Mouse (Mus musculus): ENCODE results near the gene Dlgap4. TPM values are rescaled to one million over a fixed set of nuclear protein-coding genes. Genes with fewer than 3 reads are reported as not detected.

The Dlgap4 gene
- total and polyA plus RNA-seq, 3 experiments: 10.4 to 39.6 TPM; not detected in 1

- Histone ChIP-seq H3K79me2 (ENCODE audit: control insufficient read depth, insufficient read depth, low read length, poor library complexity) (no peaks in the 10 kb centered on the region), H3K9ac (ENCODE audit: control insufficient read depth, low read depth, low read length, poor library complexity, severe bottlenecking) (no peak overlapping the region), H3K4me3 (ENCODE audit: control insufficient read depth in 1 of 2, insufficient read depth in 1 of 2, low read depth in 2 of 2, low read length in 2 of 2) (no peak overlapping the region), H3K27me3 (ENCODE audit: control insufficient read depth in 1 of 2, insufficient read depth in 2 of 2, low read length in 2 of 2) (peaks cover 0 to 2% of the 10 kb centered on the region in 2 experiments; a peak in 1 of 4 replicates), H3K9me3 (replicated peaks; ENCODE audit: insufficient read depth, low read length) (no peaks in the 10 kb centered on the region), H3K36me3 (ENCODE audit: control insufficient read depth in 1 of 2, insufficient read depth in 2 of 2, low read length in 2 of 2) (no peaks in the 10 kb centered on the region), H3K4me1 (ENCODE audit: control insufficient read depth in 1 of 2, insufficient read depth in 2 of 2, low read length in 2 of 2) (no peaks in the 10 kb centered on the region), H3K27ac (ENCODE audit: control insufficient read depth, low read depth, low read length) (no peak overlapping the region)
- no peak for TF ChIP-seq HCFC1 (IDR thresholded peaks at IDR 0.05; ENCODE audit: low read depth, low read length)
- TF ChIP-seq ZC3H11A (IDR thresholded peaks at IDR 0.05; ENCODE audit: low read depth, low read length): no peak
- no peak for TF ChIP-seq ZNF384 (IDR thresholded peaks at IDR 0.05; ENCODE audit: low read depth, low read length)
- no peak for TF ChIP-seq ZKSCAN1 (IDR thresholded peaks at IDR 0.05; ENCODE audit: low read depth, low read length)
- TF ChIP-seq SMC3 (IDR thresholded peaks at IDR 0.05; ENCODE audit: low read depth, low read length): no peak
- no peak for TF ChIP-seq BHLHE40 (IDR thresholded peaks at IDR 0.05; ENCODE audit: borderline replicate concordance, low read depth, low read length)
- TF ChIP-seq POLR2A (IDR thresholded peaks at IDR 0.05; ENCODE audit: control insufficient read depth in 1 of 2, insufficient read depth in 1 of 2, low read depth in 1 of 2, low read length in 2 of 2, poor library complexity in 1 of 2): no peak
- TF ChIP-seq ELF1 (IDR thresholded peaks at IDR 0.05; ENCODE audit: low read depth, low read length): no peak
- TF ChIP-seq RAD21 (IDR thresholded peaks at IDR 0.05; ENCODE audit: low read depth, low read length): no peak
- TF ChIP-seq NRF1 (IDR thresholded peaks at IDR 0.05; ENCODE audit: insufficient read depth, low read depth, low read length, poor library complexity, severe bottlenecking): no peak
- no peak for TF ChIP-seq NELFE (IDR thresholded peaks at IDR 0.05; ENCODE audit: low read depth, low read length)
- no peak for TF ChIP-seq MAZ (IDR thresholded peaks at IDR 0.05; ENCODE audit: low read depth, low read length)
- no peak for TF ChIP-seq USF1 (IDR thresholded peaks at IDR 0.05; ENCODE audit: low read depth, low read length)
- no peak for TF ChIP-seq TAL1 (IDR thresholded peaks at IDR 0.05; ENCODE audit: low read length)
- no peak for TF ChIP-seq E2F4 (IDR thresholded peaks at IDR 0.05; ENCODE audit: borderline replicate concordance, low read depth, low read length)
- TF ChIP-seq UBTF (IDR thresholded peaks at IDR 0.05; ENCODE audit: borderline replicate concordance, insufficient read depth, low read depth, low read length): no peak
- no peak for TF ChIP-seq MYC (IDR thresholded peaks at IDR 0.05; ENCODE audit: low read depth, low read length)
- no peak for TF ChIP-seq ETS1 (IDR thresholded peaks at IDR 0.05; ENCODE audit: low read depth, low read length)
- DNase-seq (ENCODE audit: low read depth, low spot score): no peak
Observed at GRCm38 (mm10) chr2:156659981-156660380, 46.5 kb downstream of the Dlgap4 start.

- Histone ChIP-seq H3K27ac (ENCODE audit: control insufficient read depth, low read depth, low read length) (no peak overlapping the region), H3K79me2 (ENCODE audit: control insufficient read depth, insufficient read depth, low read length, poor library complexity) (no peaks in the 10 kb centered on the region), H3K4me1 (ENCODE audit: control insufficient read depth in 1 of 2, insufficient read depth in 2 of 2, low read length in 2 of 2) (no peaks in the 10 kb centered on the region), H3K36me3 (ENCODE audit: control insufficient read depth in 1 of 2, insufficient read depth in 2 of 2, low read length in 2 of 2) (no peaks in the 10 kb centered on the region), H3K9ac (ENCODE audit: control insufficient read depth, low read depth, low read length, poor library complexity, severe bottlenecking) (no peak overlapping the region), H3K9me3 (replicated peaks; ENCODE audit: insufficient read depth, low read length) (no peaks in the 10 kb centered on the region), H3K4me3 (ENCODE audit: control insufficient read depth in 1 of 2, insufficient read depth in 1 of 2, low read depth in 2 of 2, low read length in 2 of 2) (no peak overlapping the region), H3K27me3 (ENCODE audit: control insufficient read depth in 1 of 2, insufficient read depth in 2 of 2, low read length in 2 of 2) (no peaks in the 10 kb centered on the region)
- TF ChIP-seq TAL1 (IDR thresholded peaks at IDR 0.05; ENCODE audit: low read length): 0 out of 2 replicates have a peak, but pooled peaks have one; percentile 1
- no peak for TF ChIP-seq UBTF (IDR thresholded peaks at IDR 0.05; ENCODE audit: borderline replicate concordance, insufficient read depth, low read depth, low read length)
- no peak for TF ChIP-seq CHD1 (IDR thresholded peaks at IDR 0.05; ENCODE audit: low read depth, low read length)
- DNase-seq (ENCODE audit: low read depth, low spot score): no peak
Observed at GRCm38 (mm10) chr2:156663162-156663561, 49.7 kb downstream of the Dlgap4 start.
